Mouse (Mus musculus) A20 (cell line): ENCODE measurements around the gene Zfp651.

ENCODE experiments used
- DNase-seq: peaks from one replicate; pipeline ENCODE4 v3.0.0-alpha.2; 2011; ENCODE audit warnings: low read depth, low spot score

Zfp651 gene

DNA sequence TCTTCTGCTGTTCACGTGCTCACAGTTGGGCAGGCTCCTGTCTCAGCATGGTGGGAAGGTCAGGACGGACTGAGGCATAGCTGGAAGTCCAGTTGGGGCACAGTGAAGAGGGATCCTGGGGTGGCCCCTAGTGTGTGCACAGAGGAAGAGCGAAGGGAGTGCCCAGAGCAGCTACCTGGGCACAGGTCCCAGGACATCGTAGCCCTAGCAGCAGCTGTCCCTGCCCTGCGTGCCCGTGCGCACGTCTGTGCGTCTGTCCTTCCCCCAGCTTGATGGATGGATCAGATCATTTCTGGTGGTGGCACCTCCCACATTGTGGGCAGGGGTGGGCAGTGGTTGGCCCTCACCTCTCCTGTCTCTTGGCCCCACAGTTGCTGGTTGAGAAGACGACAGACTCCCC lies 3.1 kb downstream of the Zfp651 start:
- no peak for DNase-seq

DNA sequence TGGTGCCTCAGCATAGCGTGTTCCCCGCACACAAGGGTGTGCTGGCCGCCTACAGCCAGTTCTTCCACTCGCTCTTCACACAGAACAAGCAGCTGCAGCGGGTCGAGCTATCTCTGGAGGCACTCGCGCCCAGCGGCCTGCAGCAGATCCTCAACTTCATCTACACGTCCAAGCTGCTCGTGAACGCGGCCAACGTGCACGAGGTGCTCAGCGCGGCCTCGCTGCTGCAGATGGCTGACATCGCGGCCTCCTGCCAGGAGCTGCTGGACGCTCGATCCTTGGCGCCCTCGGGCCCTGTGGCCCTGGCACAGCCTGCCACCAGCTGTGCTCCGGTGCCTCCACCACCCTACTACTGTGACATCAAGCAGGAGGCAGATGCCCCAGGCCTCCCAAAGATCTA lies 3.6 kb downstream of the Zfp651 start:
- DNase-seq, result no peak

DNA sequence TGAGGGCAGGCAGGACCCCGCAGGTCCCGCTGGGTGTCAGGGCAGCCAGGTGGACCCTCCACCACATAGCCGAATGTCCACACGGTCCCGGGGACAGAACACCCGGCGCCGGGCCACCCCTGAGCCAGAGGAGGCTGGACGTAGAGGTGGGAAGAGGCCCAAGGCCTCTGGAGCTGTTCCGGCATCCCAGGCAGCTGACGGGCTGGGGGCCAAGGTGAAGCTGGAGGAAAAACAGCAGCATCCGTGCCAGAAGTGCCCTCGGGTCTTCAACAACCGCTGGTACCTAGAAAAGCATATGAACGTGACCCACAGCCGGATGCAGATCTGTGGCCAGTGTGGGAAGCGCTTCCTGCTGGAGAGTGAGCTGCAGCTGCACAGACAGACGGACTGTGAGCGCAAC lies 4.6 kb downstream of the Zfp651 start:
- DNase-seq, result no peak

GRCm38 (mm10) chr9:121765166-121765855 lies 6.2 kb downstream of the Zfp651 start:
- no peak for DNase-seq

DNA sequence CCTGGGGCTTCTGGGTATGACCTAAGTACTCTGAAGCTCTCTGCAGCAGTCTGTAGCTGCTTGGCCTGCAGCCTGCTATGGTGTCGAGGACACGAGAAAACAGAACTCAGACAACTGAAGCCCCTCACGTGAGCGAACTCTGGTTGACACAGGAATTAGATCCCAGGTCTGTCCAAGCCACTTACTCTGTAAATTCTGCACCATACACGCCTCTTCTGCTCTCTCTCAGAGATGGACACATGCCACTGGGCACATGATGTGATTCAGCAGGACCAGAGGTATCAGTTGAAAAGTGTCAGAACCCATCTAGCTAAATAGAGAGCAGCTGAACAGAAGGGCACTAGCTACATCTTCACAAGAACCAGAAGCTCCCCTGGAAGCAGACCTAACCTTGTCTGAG lies 13.3 kb downstream of the Zfp651 start:
- no peak for DNase-seq

GRCm38 (mm10) chr9:121775951-121776350 lies 16.8 kb downstream of the Zfp651 start:
- no peak for DNase-seq

GRCm38 (mm10) chr9:121776511-121776910 lies 17.4 kb downstream of the Zfp651 start:
- DNase-seq, result no peak

DNA sequence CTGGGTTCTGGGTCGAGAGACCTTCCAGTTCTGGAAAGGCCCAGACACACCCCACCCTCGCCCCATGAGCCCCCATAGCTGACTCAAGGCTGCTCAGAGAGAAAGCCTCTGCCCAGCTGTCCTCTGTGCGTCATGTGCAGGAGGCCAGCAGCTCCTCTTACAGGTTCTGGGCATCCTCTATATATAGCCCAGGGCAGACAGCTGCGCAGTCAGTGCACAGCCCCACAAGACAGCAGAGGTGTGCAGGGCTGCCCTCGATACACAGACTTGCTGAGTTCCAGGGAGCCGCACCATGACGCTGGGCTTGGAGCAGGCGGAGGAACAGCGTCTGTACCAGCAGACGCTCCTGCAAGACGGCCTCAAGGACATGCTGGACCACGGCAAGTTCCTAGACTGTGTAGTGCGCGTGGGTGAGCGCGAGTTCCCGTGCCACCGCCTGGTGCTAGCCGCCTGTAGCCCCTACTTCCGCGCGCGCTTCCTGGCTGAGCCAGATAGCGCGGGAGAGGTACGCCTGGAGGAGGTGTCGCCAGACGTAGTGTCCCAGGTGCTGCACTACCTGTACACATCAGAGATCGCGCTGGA lies 18.4 kb downstream of the Zfp651 start, which contains the start of gene Klhl40:
TSS of gene Klhl40 (plus strand) at position 124 of the 582 bp plus-strand sequence.
- DNase-seq, result no peak

- DNase-seq, result no peak
Measured at GRCm38 (mm10) chr9:121778066-121778624, 19.0 kb downstream of the Zfp651 start.

DNA sequence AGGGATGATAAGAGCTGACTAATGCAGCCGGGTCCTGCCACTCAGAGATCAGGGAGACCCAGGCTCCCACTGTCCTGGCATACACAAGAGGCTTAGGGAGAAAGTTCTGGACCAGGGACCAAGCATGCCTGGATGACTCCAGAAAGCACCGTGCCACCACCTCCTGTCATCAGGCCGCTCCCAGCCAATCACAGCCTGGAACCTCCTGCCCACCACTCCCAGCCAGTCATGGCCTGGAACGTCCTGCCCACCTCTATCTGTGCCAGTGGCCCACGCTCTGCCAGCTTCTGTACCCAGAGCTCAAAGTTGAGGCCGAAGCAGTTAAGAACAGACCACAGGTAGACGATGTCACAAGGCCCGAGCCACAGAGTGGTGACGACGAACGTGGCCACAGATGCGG lies 25.7 kb downstream of the Zfp651 start:
- no peak for DNase-seq

- DNase-seq, result no peak
Measured at GRCm38 (mm10) chr9:121785261-121785660, 26.1 kb downstream of the Zfp651 start.

- no peak for DNase-seq
Measured at GRCm38 (mm10) chr9:121786359-121786758, 27.2 kb downstream of the Zfp651 start.

DNA sequence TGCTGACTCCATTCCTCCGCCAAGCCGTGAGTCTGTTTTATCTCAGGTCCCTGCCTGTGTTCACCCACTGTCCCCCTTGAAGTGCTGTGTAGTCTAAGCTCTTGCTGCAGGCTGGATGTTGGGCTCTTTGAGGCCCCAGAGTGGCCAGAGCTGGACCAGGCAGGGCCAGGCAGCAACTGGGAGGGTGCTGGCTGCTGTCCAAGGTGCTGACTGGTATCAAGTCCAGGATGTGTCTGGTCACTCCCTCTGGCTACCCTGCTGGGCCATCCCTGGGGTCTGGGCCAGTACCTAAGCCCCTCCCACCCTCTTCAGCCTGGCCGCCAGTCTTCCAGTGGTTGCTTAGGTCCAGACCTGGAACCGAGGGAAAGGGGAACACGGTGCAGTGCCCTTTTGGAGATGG lies 32.1 kb downstream of the Zfp651 start:
- peak; percentile 14 for DNase-seq

DNA sequence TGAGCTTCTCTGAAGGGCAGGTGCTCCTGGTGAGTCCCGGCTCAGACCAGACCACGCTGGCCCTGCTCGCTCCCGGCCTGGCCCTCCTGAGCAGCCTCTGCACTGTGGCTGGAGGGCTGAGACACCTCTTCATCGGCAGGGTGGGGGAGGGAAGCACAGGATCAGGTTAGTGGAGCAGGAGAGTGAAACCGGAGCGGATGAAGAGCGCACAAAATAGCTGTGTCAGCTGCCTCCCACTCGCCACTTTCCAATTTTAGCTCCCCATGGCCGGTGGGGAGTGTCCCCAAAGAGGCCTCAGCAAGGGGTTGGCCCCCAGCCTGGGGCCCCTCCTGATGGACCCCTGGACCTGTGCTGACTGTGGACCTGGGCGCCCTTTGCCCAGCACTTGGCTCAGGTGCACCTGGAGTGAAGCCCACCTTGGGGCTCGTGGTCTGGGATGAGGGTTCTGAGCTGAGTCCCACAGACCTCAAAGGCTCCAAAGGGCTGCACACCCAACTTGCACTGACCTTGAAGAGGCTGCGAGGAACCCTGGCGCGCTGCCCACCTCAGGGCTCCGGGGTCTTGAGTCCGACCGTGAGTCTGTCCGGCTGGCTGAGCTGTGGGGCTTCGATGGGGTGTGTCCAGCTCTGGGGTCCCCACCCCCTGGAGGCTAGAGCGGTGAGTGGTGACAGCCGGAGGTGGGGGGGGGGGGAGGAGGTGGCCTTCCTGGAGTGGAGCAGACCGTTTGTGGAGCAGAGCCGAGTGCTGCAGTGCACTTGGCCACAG lies 32.8 kb downstream of the Zfp651 start, which contains the start of gene Hhatl:
TSS of gene Hhatl (minus strand) at position 751 of the 765 bp plus-strand sequence.
- no peak for DNase-seq

- DNase-seq, result no peak
Measured at GRCm38 (mm10) chr9:121794972-121795539, 35.9 kb downstream of the Zfp651 start.

- no peak for DNase-seq
Measured at GRCm38 (mm10) chr9:121797722-121798121, 38.6 kb downstream of the Zfp651 start.

DNA sequence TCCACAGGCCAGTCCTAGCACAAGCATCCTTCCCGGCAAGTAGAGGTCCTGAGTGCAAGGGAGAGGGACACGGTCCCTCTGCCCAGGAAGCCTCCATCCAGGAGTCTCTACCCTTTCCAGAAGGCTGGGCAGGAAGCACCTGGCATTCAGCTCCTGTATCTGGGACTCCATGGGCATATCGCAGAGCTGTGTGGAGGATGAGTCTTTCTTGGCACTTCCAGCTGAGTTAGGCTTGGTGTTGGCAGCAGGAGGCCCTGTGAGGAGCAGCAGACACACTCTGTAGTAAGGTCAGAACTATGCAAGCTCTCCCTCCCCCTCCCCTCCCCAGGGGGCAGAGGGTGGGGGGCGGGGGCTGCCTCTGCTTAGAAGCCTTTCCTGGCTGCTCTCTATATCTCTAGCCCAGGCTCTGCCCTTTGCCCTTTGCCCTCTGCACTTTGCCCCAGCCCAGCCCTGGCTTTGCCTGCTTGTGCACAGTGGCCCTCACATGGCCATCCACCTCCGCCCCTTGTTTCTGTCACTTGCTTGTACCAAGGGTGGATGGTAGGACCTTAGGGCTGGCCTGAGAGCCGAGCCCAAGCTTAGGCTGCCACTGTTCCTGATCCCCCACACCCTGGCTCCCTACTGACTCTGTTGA lies 39.9 kb downstream of the Zfp651 start:
- DNase-seq, result no peak

DNA sequence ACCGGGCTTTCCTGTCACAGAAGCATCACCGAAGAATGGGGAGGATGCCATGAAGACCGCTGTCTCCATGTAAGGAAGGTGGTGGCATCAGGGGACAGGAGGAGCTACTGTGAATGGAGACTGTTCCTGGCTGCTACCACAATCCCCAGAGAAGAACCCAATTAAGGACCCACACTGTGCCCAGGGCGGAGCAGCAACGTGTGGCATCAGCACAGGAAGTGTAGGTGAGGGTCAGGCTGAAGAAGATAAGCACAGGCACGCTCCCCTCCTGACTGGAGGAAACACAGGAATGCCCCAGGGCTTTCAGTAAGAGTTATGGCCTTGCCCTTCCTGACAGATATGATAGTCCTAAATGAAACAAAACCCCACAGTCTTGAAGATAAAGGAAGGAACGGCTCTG lies 43.6 kb downstream of the Zfp651 start:
- no peak for DNase-seq

DNA sequence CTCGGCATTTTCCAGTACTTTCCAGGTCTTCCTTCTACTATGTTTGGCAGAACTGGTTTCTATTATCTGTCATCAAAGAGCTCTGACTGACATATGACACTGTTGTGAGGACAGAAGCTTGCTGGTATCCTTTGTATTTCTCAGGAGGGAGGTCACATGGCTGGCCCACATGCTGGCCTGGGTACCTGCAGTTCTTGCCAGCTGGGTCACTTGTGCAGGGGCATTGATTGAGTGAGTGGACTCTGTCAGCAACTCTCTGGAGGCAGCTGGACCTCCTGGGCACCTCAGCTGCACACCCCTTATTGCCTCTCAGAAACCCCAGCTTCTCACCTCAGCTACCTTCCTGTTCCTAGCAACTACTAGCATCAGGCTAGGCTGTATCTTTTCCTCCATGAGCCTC lies 48.4 kb downstream of the Zfp651 start:
- no peak for DNase-seq

DNA sequence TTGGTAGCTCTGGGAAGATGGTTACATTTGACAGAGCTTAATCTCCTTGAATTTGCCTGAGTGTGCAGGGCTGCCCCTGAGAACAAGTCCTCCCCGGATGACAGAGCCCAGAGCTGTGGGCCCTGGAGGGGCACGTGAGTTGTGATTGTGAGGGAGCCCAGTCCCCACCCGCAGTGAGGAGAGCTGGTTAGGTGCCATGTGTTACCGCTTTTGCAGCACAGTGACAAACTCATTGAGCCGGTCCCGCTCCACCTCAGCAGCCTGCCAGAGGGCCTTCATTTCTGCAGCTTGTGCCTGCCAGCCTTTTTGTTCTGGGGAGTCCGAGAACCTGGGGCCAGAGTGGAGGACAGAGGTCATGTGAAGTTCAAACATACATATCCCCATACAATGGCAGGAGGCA lies 48.8 kb downstream of the Zfp651 start:
- DNase-seq, result no peak

- DNase-seq, result no peak
Measured at GRCm38 (mm10) chr9:121808511-121808910, 49.4 kb downstream of the Zfp651 start.
